Mouse (Mus musculus) heart, adult 2 months (tissue): Measurements from ENCODE around the gene Cadm1. TPM values are rescaled to one million over a fixed set of nuclear protein-coding genes. Genes with fewer than 3 reads are reported as not detected.
A peak's percentile ranks its signal among the peaks of the same experiment; 100 is the strongest.

Source experiments
- DNase-seq, 2 experiments: peaks; one replicate each; pipeline ENCODE4 v3.0.0; 2021
- H3K27ac ChIP-seq: fragments of 200-600 bp; 2 replicates; pipeline ENCODE4 v1.8.1; 2022
- H3K27me3 ChIP-seq: fragments of 200-500 bp; 2 replicates; pipeline ENCODE4 v1.6.1; 2012; ENCODE audit warnings: mild to moderate bottlenecking, low read length, inconsistent platforms, mixed read lengths; ENCODE audit not compliant: control insufficient read depth, insufficient read depth
- H3K36me3 ChIP-seq: fragments of 200-500 bp; 2 replicates; pipeline ENCODE4 v1.6.1; 2012; ENCODE audit warnings: low read length, inconsistent platforms; ENCODE audit not compliant: control insufficient read depth, insufficient read depth
- H3K4me1 ChIP-seq: fragments of 200-500 bp; 2 replicates; pipeline ENCODE4 v1.6.1; 2011; ENCODE audit warnings: low read length; ENCODE audit not compliant: control insufficient read depth, insufficient read depth
- H3K4me3 ChIP-seq: fragments of 200-600 bp; 2 replicates; pipeline ENCODE4 v1.8.1; 2022
- H3K79me2 ChIP-seq: fragments of 200-500 bp; replicated peaks from 2 replicates; pipeline ENCODE4 v1.6.1; 2012; ENCODE audit warnings: mild to moderate bottlenecking, inconsistent platforms, low read length, moderate library complexity, mixed read lengths; ENCODE audit not compliant: control insufficient read depth, insufficient read depth
- H3K9ac ChIP-seq: fragments of 200-500 bp; 2 replicates; pipeline ENCODE4 v1.6.1; 2012; ENCODE audit warnings: low read depth, mild to moderate bottlenecking, control low read depth, inconsistent platforms, low read length, mixed read lengths
- CTCF ChIP-seq: fragments of 200-600 bp; IDR thresholded peaks from 2 replicates; pipeline ENCODE4 v1.8.1; 2022; ENCODE audit warnings: antibody characterized with exemption, mild to moderate bottlenecking, moderate library complexity
- EP300 ChIP-seq: fragments of 200-500 bp; IDR thresholded peaks from 2 replicates; pipeline ENCODE4 v1.6.1; 2011; ENCODE audit warnings: low read depth, low read length, control low read depth; ENCODE audit not compliant: insufficient read depth
- POLR2A ChIP-seq: fragments of 200-500 bp; IDR thresholded peaks from 2 replicates; pipeline ENCODE4 v1.6.1; 2011; ENCODE audit warnings: mild to moderate bottlenecking, low read depth, low read length, control low read depth; ENCODE audit not compliant: insufficient read depth
- WGBS: fragments of 180-500 bp; shearing (Covaris S2); methylation state at CpG from one replicate; pipeline ENCODE4 v1.1.7; 2018; 5-methylcytosine and 5-hydroxymethylcytosine counted together
- intact Hi-C: fragments of 180-260 bp; cut with DNase I; formaldehyde crosslinking; loops from one replicate; pipeline ENCODE4 v1.15.1; 2025
- long read RNA-seq: library from polyadenylated mRNA; stranded (forward); transcript quantifications from one replicate; pipeline ENCODE4 v2.0.0, GENCODE M21; 2021
- polyA plus RNA-seq: library from polyadenylated mRNA; depleted of rRNA; stranded (reverse); fragments of >200 nt; gene quantifications from 2 replicates; pipeline ENCODE4 v1.2.3, GENCODE M21; 2012; rRNA removed
- total RNA-seq, 2 experiments: library from RNA; stranded (reverse); gene quantifications; 2 replicates each; pipeline ENCODE4 v1.2.3; 2021

The Cadm1 gene
- total RNA-seq = 1 to 10 TPM; 1.6 to 2.4 TPM
- polyA plus RNA-seq = 2.6 and 3.3 TPM in 2 replicates
- long read RNA-seq, partial matches to known transcripts = 1 of 1 reads
- long read RNA-seq, other reads (novel, unspliced or antisense) = 0 of 1 reads

DNA sequence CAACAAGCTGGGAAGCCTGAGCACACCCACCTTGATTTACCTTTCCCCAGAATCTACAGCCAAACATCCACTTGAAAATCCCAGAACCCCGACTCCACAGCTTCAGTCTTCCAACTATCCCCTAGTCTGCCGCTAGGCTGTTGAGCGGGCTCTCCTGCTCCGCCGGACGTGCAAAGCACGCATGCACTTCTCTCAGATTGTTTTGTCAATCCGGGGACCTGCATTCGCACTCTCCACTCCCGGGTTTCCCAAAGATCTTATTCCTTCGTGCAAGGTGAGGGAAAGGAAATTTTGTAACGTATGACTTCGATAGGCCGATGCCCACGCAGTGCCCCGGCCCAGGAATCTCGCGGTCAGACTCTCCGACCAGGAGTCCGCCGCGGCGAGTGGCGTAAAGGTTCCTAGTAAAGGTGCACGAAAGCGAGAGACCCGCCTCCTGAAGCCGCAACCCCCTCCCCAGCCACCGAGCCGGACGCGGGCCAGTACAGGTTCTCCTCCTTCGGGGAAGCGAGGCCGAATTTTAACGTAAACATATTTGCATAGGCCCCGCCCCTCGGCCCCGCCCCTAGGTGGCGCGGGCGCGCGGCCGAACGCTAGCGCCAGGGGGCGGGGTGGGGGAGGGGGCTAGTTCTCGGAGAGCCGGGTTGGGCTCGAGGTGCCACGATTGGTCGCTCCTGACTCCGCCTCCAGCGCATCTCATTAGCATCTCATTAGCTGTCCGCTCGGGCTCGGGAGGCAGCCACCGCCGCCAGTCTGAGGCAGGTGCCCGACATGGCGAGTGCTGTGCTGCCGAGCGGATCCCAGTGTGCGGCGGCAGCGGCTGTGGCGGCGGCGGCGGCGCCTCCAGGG is at the start of gene Cadm1:
Cadm1 (plus strand) TSS at position 572 of the 849 bp plus-strand sequence.
- H3K27me3 ChIP-seq = peaks cover 7% of the 10 kb centered on the region; the same call in 1 of the 2 replicates
- TF ChIP-seq CTCF (peak; percentile 65), POLR2A (peak; percentile 82), EP300 (0 out of 2 replicates have a peak, but pooled peaks have one; percentile 9)
- under 1% methylated on average over 72 of the region's 72 CpGs for WGBS
- no peaks in the 10 kb centered on the region for H3K36me3 ChIP-seq
- H3K9ac ChIP-seq = peak within 1 kb of the TSS; percentile 58
- peak within 1 kb of the TSS; percentile 54 for H3K4me3 ChIP-seq
- H3K4me1 ChIP-seq = 0 out of 2 replicates have a peak, but pooled peaks cover 1% of the 10 kb centered on the region
- intact Hi-C loops = loop anchor here (5.0 kb wide), 2 partner anchors 108 to 167 kb away; no protein-coding TSS in a partner anchor
- H3K79me2 ChIP-seq = no peaks in the 10 kb centered on the region
- peak; percentile 91 to 95 for DNase-seq
- peak within 1 kb of the TSS; percentile 85 for H3K27ac ChIP-seq

DNA sequence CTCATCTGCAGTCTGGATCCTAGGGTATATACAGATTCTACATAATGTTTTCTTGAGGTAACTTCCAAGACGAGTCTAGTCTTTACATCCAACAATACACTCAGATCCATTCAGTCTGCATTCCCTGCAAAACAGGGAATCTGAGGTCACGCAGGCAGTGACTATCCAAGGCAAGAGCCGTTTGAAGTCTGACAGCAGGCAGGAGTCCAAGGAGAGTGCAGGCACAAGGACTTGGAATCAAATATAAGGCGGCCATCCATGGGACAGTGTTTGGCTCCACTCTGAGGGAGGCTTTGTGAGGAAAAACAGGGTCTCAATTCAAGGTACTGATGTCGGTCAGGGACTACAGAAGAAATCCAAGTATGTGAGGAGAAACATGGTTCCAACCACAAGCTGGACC is 45.5 kb upstream of the Cadm1 start:
- Histone ChIP-seq H3K4me1 (no peaks in the 10 kb centered on the region), H3K9ac (no peak overlapping the region), H3K36me3 (no peaks in the 10 kb centered on the region), H3K27ac (no peak overlapping the region), H3K27me3 (no peaks in the 10 kb centered on the region), H3K4me3 (no peak overlapping the region), H3K79me2 (no peaks in the 10 kb centered on the region)
- peak in 1 of 2 experiments; percentile 14 for DNase-seq
- 63% methylated on average over 5 of the region's 5 CpGs for WGBS
- TF ChIP-seq CTCF = no peak
- TF ChIP-seq EP300 = no peak
- TF ChIP-seq POLR2A = no peak
- intact Hi-C loops = no loop called here

DNA sequence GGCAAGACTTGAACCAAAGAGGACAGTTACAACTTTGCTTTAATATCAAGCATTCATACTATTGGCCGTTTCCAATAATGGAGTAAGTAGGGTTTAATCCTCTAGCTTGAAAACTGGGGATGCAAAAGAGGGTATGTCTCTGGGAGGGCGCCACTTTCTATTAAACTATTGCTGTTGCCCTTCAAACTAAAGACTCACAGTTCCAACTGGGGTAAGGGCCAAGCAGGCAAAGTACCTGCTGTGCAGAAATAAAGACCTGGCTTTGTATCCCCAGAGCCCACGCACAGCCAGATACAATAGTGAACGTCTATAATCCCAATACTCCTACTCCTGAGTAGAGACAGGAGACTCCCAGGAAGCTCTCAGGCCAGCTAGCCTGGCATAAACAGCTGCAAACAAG is 44.8 kb upstream of the Cadm1 start:
- no peaks in the 10 kb centered on the region for H3K27me3 ChIP-seq
- intact Hi-C loops = no loop called here
- no peaks in the 10 kb centered on the region for H3K36me3 ChIP-seq
- no peak overlapping the region for H3K27ac ChIP-seq
- no peak for TF ChIP-seq CTCF
- TF ChIP-seq EP300 = no peak
- no peak for TF ChIP-seq POLR2A
- 87% methylated on average over 4 of the region's 4 CpGs for WGBS
- no peaks in the 10 kb centered on the region for H3K4me1 ChIP-seq
- no peaks in the 10 kb centered on the region for H3K79me2 ChIP-seq
- H3K9ac ChIP-seq = no peak overlapping the region
- H3K4me3 ChIP-seq = no peak overlapping the region
- DNase-seq = no peak

DNA sequence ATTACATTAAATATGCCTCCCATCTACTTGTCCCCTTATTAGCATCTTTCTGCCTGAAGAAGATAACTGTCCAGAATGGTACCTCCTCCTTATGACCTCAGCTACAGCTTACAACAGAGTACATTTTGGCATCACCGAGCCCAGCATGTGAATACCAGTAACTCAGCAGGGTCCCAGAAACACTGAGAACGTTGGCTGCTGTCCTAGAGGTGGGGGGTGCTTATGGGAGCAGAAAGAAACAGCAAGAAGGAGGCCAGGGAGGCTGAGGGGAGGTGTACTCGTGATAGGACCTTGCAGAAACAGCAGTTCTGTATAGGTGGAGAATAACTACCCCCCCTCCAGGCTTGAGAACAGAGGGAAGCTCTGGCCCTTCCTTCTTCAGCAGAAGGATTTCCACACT is 30.2 kb upstream of the Cadm1 start:
- Histone ChIP-seq H3K9ac (no peak overlapping the region), H3K36me3 (no peaks in the 10 kb centered on the region), H3K4me3 (no peak overlapping the region), H3K4me1 (no peaks in the 10 kb centered on the region), H3K79me2 (no peaks in the 10 kb centered on the region), H3K27me3 (no peaks in the 10 kb centered on the region), H3K27ac (no peak overlapping the region)
- WGBS = 30% methylated on average over 3 of the region's 3 CpGs
- TF ChIP-seq POLR2A (no peak), CTCF (no peak), EP300 (no peak)
- DNase-seq = no peak
- intact Hi-C loops = no loop called here

DNA sequence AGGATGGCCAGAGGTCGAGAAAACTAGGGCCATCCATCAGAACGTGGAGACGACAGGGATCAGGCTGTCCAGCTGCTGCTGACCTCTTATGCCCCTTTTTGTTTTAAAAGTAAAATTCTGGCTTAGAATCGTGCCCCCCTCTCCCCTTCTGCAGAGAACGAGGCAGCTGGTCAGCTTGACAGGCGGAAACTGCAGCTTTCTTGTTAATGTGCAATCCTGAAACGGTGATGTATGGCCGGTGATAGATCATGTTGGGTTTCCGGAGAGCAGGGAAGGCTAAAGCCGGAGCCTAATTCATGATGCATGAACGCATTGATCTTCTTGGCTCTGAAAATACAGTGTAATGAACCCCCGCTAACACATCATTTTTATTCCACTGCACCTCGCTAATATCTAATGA is 24.0 kb upstream of the Cadm1 start:
- Histone ChIP-seq H3K27ac (no peak overlapping the region), H3K27me3 (no peaks in the 10 kb centered on the region), H3K79me2 (no peaks in the 10 kb centered on the region), H3K4me1 (no peaks in the 10 kb centered on the region), H3K36me3 (no peaks in the 10 kb centered on the region), H3K4me3 (no peak overlapping the region), H3K9ac (no peak overlapping the region)
- intact Hi-C loops = no loop called here
- WGBS = 74% methylated on average over 13 of the region's 13 CpGs
- DNase-seq = no peak
- no peak for TF ChIP-seq CTCF
- no peak for TF ChIP-seq EP300
- TF ChIP-seq POLR2A = no peak

DNA sequence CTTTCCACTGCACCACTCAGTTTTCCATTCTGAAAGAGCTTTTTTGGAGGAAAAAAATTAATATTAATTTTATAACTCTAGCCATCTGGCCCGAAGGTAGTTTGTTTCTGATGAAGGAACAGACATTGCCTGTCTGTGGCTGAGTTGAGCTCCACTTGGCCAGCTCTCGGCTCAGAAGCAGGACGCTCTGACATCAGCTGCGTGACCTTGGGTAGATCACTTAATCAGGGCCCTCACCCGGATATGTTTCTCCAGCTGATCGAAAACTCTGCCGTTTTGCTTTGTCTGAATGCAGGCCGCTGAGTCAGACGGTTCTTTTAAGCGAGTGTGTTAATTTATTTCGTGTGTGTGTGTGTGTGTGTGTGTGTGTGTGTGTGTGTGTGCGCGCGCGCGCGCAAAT is 23.1 kb upstream of the Cadm1 start:
- Histone ChIP-seq H3K36me3 (no peaks in the 10 kb centered on the region), H3K9ac (no peak overlapping the region), H3K27ac (no peak overlapping the region), H3K27me3 (no peaks in the 10 kb centered on the region), H3K4me3 (no peak overlapping the region), H3K4me1 (no peaks in the 10 kb centered on the region), H3K79me2 (no peaks in the 10 kb centered on the region)
- 91% methylated on average over 17 of the region's 17 CpGs for WGBS
- no peak for DNase-seq
- TF ChIP-seq POLR2A (no peak), CTCF (no peak), EP300 (no peak)
- intact Hi-C loops = no loop called here
